Mouse (Mus musculus): ENCODE results near the gene Iqgap1.
"Not testable (repeated sequence)": the region's sequence is repeated elsewhere in the genome, so short reads cannot be mapped to it uniquely, and the experiment has no call there.

The Iqgap1 gene

GRCm38 (mm10) chr7:80773834-80774614, 51.8 kb downstream of the Iqgap1 start:
- no peak for DNase-seq (ENCODE audit: low spot score in 2 of 2)

DNA sequence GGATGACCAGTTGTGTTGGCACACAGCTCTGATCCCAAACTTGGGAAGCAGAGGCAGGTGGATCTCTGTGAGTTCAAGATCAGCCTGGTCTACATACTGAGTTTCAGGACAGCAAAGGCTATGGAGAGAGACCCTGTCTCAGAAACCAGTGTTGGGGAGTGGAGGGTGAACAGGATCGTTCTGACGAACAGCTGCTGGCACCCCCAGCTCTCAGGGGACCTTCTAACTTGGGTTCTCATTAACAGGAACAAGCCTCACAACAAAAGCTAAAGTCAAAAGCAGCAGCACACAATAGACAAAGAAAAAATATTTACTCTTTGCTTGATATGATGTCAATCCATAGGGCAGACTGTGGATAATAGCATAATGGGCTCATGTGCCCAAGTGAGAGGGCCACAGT, 55.3 kb downstream of the Iqgap1 start:
- DNase-seq (ENCODE audit: low spot score in 2 of 2) = no peak

GRCm38 (mm10) chr7:80766861-80767312, 58.9 kb downstream of the Iqgap1 start:
- DNase-seq (ENCODE audit: low spot score in 2 of 2) = no peak

DNA sequence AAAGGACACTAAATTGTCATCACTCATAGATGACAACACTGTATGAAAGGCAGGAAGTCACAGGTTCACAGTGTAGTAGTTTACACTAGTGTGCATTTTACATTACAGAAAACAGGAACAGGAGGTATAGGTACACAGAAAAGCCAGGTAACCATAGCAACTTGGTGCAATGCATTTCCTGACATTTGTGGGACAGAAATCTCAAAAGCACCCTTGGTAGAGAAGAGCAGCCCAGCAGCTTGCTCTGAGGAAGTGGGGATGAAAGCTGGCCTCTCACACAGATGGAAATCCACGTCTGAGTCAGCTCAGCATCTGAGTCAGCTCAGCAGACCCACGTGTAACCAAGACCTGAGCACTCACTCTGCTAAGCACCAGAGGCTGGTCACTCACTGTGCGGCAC, 59.7 kb downstream of the Iqgap1 start:
- no peak for DNase-seq (ENCODE audit: low spot score in 2 of 2)

DNA sequence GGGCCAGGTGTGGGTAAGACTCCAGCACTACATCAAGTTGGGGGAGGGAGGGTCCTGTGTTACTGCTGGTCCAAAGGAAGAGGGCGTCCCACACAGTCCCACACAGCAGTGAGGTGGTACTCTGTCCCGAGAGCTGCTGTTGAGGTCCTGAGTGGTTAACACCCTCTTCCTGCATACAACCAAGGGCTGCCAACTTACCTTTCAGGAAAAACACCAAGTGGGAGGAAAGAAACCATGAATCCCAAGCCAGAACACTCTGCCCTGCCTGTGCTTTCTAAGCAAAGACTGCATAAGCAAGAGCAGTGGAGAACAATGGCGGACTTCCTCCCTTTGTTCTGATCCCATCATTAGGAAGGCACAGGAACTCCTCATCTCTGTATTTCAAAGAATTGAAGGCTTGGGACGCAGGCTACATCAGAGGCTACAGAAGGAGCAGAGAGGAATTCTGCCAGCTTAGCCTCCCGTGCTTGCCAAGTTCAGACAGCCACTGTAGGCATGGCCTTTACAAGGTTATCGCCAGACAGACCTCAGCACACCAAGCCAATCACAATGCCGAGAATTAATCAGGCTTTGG, 61.8 kb downstream of the Iqgap1 start:
- no peak for DNase-seq (ENCODE audit: low spot score in 2 of 2)

- DNase-seq (ENCODE audit: low spot score in 2 of 2) = no peak
Observed at GRCm38 (mm10) chr7:80762297-80762696, 63.5 kb downstream of the Iqgap1 start.

GRCm38 (mm10) chr7:80754086-80754485, 71.7 kb downstream of the Iqgap1 start:
- no peak for DNase-seq (ENCODE audit: low spot score in 2 of 2)

DNA sequence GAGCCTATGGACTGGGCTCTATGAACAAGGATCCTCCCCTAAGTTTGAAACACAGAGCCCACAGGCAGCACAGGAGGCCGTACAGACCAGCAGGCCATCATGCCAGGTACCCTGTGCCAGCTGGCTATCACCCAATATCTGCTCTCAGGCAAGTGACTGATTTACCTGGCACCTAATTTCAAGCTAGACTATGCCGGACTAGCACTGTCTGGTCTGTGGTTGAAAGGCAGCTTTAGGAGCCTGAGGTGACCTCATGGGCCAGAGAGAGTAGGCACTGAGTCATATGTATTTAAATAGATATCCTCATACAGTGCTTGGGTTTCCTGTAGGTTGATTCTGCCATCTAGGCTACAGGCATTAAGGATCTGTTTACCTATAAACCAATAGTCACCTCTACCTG, 72.2 kb downstream of the Iqgap1 start:
- DNase-seq (ENCODE audit: low spot score in 2 of 2) = peak; percentile 12 to 40

- no peak for DNase-seq (ENCODE audit: low spot score in 2 of 2)
Observed at GRCm38 (mm10) chr7:80749624-80750023, 76.2 kb downstream of the Iqgap1 start.

DNA sequence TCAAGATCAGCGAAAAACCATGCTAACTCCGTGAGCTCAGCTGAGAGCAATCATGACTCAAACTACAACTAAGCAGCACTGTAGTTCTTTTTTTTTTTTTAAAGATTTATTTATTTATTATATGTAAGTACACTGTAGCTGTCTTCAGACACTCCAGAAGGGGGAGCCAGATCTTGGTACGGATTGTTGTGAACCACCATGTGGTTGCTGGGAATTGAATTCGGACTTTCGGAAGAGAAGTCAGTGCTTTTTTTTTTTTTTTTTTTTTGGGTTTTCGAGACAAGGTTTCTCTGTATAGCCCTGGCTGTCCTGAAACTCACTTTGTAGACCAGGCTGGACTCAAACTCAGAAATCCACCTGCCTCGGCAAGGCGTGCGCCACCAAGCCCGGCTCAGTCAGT, 76.7 kb downstream of the Iqgap1 start:
- DNase-seq (ENCODE audit: low spot score in 2 of 2) = not testable (repeated sequence)

DNA sequence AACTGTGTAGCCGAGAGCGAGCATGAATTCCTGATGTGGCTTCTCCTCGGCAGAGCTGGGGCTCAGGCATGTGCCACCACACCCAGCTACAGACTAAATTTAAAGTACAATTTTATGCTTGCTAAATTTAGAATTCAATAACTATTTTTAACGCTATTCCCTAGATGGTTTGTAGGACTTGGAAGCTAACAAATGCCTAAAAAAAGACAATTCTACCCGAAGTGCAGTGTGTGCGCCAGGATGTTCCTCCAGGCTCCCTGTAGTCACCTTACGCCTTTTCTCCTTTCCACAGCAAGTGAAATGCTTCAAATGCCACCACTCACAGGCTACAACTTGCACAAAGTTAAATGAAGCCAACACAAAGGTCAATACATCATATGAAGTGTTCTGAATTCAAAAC, 78.4 kb downstream of the Iqgap1 start:
- no peak for DNase-seq (ENCODE audit: low spot score in 2 of 2)

DNA sequence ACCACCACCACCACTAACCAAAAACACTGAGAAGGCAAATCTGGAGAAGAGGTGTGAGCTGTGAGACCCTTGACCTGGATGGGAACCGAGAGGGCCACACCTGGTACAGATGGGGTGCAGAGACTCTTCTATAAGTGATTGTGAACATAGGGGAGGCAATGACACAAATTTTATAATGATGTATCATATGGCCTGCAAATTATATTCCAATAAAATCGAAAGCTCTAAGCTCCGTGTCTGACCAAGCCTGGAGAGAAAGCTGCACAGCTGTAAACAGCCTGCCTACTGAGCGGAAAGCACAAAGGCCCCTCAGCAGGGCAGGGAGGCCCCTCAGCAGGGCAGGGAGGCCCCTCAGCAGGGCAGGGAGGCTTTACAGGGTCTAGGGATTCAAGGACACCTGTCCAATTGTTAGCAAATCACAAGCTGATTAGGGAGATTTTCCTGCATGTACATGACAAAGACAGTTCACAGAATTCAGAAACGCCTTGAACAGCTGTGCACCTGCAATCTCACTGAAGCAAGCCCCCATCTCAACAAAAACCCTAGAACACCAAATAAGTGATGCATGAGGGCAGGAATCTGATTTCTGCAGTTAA, 79.5 kb downstream of the Iqgap1 start:
- DNase-seq (ENCODE audit: low spot score in 2 of 2) = no peak

DNA sequence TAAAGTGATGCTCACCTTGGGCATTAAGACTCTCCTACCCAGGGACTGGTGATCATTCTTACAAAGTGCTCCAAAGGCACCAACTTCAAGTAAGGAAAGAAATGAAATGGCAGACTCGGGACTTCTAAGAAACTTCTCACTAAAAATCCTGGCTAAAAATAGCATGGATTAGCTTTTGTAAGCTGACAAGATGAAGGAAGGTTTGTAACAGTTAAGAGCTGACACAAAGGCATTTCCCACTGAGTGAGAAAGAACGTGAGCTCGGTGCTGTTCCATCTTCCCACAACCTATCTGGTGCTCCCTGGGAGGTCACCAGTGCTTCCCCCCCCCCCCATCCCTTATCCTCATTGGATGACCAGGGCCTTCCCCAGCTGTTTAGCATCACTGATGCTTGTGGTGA, 80.0 kb downstream of the Iqgap1 start:
- no peak for DNase-seq (ENCODE audit: low spot score in 2 of 2)

DNA sequence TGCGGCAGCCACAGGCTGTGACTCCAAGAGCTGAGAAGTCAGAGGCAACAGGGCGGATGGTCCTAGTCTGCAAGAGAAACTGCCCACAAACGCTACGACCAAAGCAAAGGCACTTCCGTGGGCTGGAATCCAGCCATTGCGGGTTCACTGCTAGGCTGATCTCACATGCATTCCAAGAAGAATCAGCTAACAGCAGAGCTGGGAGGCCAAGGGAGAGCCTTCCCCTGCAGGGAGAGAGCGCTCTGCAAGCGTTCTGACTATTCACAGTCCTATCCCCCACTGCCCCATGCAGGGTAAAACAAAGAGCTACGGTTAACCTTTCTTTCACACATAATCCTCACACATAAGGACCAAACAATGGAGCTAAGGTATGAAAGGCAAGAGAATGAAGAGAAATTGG, 80.5 kb downstream of the Iqgap1 start:
- DNase-seq (ENCODE audit: low spot score in 2 of 2) = no peak

GRCm38 (mm10) chr7:80743920-80744630, 81.7 kb downstream of the Iqgap1 start:
- DNase-seq (ENCODE audit: low spot score in 2 of 2) = no peak

GRCm38 (mm10) chr7:80742671-80743070, 83.1 kb downstream of the Iqgap1 start:
- DNase-seq (ENCODE audit: low spot score in 2 of 2) = no peak

DNA sequence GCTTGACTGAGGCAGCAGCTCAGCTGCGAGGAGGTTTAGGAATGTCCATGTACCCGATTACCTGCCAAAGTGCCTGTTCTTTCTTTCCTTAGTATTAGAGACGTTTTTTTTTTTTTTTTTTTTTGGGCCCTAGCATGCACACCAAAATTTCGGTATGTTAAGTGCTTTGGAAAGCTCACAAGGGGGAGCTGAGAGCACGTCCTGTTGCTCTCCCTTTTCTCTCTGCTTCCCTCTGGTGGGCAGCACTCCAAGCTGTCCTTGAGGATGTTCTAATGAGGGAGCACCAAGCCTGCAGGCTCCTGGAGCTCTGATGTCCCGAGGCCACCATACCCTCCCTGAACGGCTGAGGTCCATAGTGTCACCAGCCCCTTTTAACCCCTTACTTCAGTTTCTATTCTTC, 84.8 kb downstream of the Iqgap1 start:
- peak; percentile 45 to 73 for DNase-seq (ENCODE audit: low spot score in 2 of 2)

DNA sequence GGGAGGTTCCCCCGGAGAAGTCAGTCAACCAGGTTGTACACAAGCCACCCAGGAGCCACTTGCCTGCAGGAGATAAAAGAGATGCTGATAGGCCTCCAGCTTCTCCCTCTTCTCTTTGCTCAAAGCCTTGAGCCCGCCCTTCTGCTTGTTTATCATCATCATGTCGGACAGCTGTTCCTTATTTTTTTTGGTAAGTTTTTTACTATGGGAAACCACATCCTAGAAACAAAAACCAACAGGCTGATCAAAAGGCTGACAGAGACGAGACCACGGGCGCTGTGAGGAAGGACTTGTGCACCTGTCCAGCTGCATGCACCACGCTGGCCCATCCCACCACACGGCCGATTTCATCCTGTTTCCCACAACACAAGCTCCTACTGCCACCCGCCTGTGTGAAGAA, 89.6 kb downstream of the Iqgap1 start:
- DNase-seq (ENCODE audit: low spot score in 2 of 2) = no peak

GRCm38 (mm10) chr7:80732986-80733385, 92.8 kb downstream of the Iqgap1 start:
- no peak for DNase-seq (ENCODE audit: low spot score in 2 of 2)

DNA sequence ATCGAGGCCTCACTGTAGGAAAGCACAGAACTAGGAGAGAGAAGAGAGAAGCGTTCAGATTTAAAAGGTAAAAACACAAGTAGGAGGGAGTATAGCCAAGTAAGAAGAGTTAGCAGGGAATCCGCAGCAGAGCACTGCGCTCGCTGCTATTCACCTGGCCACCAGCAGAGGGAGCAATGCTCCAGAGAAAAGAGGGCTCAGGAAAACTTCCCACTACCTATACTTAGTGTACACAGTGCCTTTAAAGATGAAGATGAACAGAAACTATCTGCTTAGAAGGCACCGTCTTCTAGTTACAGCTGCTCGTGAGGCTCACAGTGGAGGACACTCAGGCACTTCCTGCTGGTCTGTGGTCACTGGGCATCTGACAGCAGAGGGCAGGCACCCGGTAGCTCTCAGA, 96.1 kb downstream of the Iqgap1 start:
- DNase-seq (ENCODE audit: low spot score in 2 of 2) = peak; percentile 61 to 73

DNA sequence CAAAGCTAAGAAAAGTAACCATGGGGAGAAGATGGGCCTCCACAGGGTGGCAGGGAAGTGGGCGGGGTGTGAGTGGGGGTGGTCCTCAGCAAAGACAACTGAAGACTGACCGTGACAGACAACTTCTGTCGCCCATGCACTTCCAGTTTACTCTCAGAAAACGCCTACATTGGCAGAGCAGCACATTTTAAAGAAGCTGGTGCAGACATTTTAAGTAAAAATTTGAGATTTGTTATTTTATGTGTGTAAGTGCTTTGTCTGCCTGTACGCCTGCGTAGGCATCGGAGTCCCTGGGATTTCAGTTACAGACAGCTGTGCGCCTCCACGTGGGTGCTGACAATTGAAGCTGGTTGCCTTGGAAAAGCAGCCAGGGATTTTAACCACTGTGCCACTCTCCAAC, 104.7 kb downstream of the Iqgap1 start:
- no peak for DNase-seq (ENCODE audit: low spot score in 2 of 2)

- no peak for DNase-seq (ENCODE audit: low spot score in 2 of 2)
Observed at GRCm38 (mm10) chr7:80719582-80719981, 106.2 kb downstream of the Iqgap1 start.
